Mouse (Mus musculus) liver, embryonic 14.5 days (tissue): Measurements from ENCODE around the gene Mrps18a. TPM values are rescaled to one million over a fixed set of nuclear protein-coding genes. Genes with fewer than 3 reads are reported as not detected.

Source experiments
- ATAC-seq: fragments of 200-750 bp; cut with Nextera tagmentation; 2 replicates; pipeline ENCODE4 v1.8.0; 2017; ENCODE audit warnings: moderate number of reproducible peaks, mild to moderate bottlenecking, moderate library complexity; ENCODE audit not compliant: insufficient read depth
- DNase-seq, 3 experiments: peaks; one replicate each; pipeline ENCODE4 v3.0.0-alpha.2; 2012 to 2013; ENCODE audit warnings: low read depth in 3 of 3, low spot score in 3 of 3
- H3K27ac ChIP-seq: fragments of 300-500 bp; sonication (generic); 2 replicates; pipeline ENCODE4 v1.5.1; 2014; ENCODE audit warnings: moderate library complexity, mild to moderate bottlenecking, control low read depth, inconsistent platforms
- H3K27me3 ChIP-seq: fragments of 300-500 bp; sonication (generic); 2 replicates; pipeline ENCODE4 v1.6.1; 2014; ENCODE audit warnings: mild to moderate bottlenecking, low read length, moderate library complexity; ENCODE audit not compliant: control insufficient read depth, insufficient read depth
- H3K36me3 ChIP-seq: fragments of 300-500 bp; sonication (generic); replicated peaks from 2 replicates; pipeline ENCODE4 v1.6.1; 2014; ENCODE audit warnings: low read depth; ENCODE audit not compliant: control insufficient read depth, insufficient read depth
- H3K4me1 ChIP-seq, 2 experiments: fragments of 200-500 bp in 1 of 2; fragments of 300-500 bp in 1 of 2; sonication (generic) in 1 of 2; replicated peaks; 2 replicates each; pipeline ENCODE4 v1.6.1; 2012 to 2014; ENCODE audit warnings: antibody characterized with exemption in 1 of 2, inconsistent platforms in 1 of 2, low read length in 1 of 2; ENCODE audit not compliant: control insufficient read depth in 2 of 2, insufficient read depth in 2 of 2
- H3K4me2 ChIP-seq: fragments of 300-500 bp; sonication (generic); 2 replicates; pipeline ENCODE4 v1.6.1; 2014; ENCODE audit warnings: low read depth, mild to moderate bottlenecking, control low read depth, moderate library complexity
- H3K4me3 ChIP-seq, 2 experiments: fragments of 200-500 bp in 1 of 2; fragments of 300-500 bp in 1 of 2; sonication (generic) in 1 of 2; 2 replicates each; pipeline ENCODE4 v1.5.1; 2012 to 2014; ENCODE audit warnings: low read depth in 2 of 2, low read length in 2 of 2, mild to moderate bottlenecking in 2 of 2, control low read depth in 1 of 2, inconsistent platforms in 1 of 2, moderate library complexity in 1 of 2; ENCODE audit not compliant: insufficient read depth in 1 of 2
- H3K9ac ChIP-seq: fragments of 300-500 bp; sonication (generic); replicated peaks from 2 replicates; pipeline ENCODE4 v1.6.1; 2014; ENCODE audit warnings: mild to moderate bottlenecking, control low read depth, moderate library complexity
- H3K9me3 ChIP-seq: fragments of 300-500 bp; sonication (generic); 2 replicates; pipeline ENCODE4 v1.6.1; 2016; ENCODE audit warnings: low read length, mixed read lengths; ENCODE audit not compliant: control insufficient read depth
- CTCF ChIP-seq: IDR thresholded peaks from 2 replicates; pipeline ENCODE4 v1.5.1; 2016; ENCODE audit warnings: antibody characterized with exemption, low read depth, control low read depth
- EP300 ChIP-seq: IDR thresholded peaks from 2 replicates; pipeline ENCODE4 v1.6.1; 2016; ENCODE audit warnings: antibody characterized with exemption, low read depth
- WGBS: fragments of 180-500 bp; shearing (Covaris S2); extraction: QIAGEN DNeasy Blood & Tissue Kit; methylation state at CpG from one replicate; pipeline ENCODE4 v1.1.7; 2014; ENCODE audit not compliant: insufficient replicate concordance; 5-methylcytosine and 5-hydroxymethylcytosine counted together
- polyA plus RNA-seq, 2 experiments: library from polyadenylated mRNA; depleted of rRNA in 1 of 2; stranded (reverse) in 1 of 2; unstranded in 1 of 2; fragments of >200 nt; fragmentation: Nextera tagmentation in 1 of 2; extraction: Ambion mirVana in 1 of 2; gene quantifications; 2 replicates each; pipeline versions ENCODE4 v1.2.1 to v1.2.3; 2012 to 2014

The Mrps18a gene
- polyA plus RNA-seq, 2 experiments = 29.7 to 65.2 TPM

DNA sequence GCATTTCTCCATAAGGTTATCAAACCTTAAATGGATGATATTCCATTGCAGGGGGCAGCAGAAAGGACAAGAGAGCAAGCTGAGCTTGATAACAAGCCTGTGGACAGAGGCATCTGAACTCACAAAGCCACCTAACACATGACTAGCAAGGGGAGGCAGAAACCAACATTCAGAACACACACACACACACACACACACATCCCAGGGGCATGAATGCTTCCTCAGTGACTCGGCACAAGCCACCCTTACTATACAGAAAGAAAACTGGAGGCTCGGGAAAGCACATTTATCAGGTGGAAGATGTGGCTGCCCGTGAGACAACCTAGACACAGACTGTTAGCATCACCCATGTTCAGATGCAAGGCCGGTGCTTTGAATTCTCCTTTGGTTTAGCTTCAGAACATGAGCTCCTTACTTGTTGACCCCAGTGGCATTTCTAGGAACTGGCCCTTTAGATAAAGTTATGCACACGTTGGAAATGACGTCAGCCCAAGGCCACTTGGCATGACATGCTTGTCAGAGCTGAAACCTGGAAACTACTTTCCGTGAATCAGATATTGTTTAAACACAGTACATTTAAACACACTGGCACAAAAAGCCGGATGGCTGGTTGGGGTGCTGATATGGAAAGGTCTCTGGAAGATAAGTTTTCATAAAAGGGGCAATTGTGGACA is 27.9 kb downstream of the Mrps18a start:
- DNase-seq = peak in 2 of 3 experiments; percentile 42 to 72
- Histone ChIP-seq H3K36me3 (no peaks in the 10 kb centered on the region), H3K9me3 (no peaks in the 10 kb centered on the region), H3K4me2 (no peak overlapping the region), H3K4me1 (peaks cover 10 to 15% of the 10 kb centered on the region in 2 experiments), H3K27me3 (no peaks in the 10 kb centered on the region), H3K27ac (no peak overlapping the region), H3K4me3 (no peak overlapping the region), H3K9ac (no peak overlapping the region; the same call in 1 of the 2 replicates)
- 19% methylated on average over 8 of the region's 8 CpGs for WGBS
- ATAC-seq = peak; percentile 61; the same call in 1 of the 2 replicates
- no peak for TF ChIP-seq CTCF
- TF ChIP-seq EP300 = no peak

GRCm38 (mm10) chr17:46139872-46140271 is 29.1 kb downstream of the Mrps18a start:
- DNase-seq (no peak), ATAC-seq (no peak)
- Histone ChIP-seq H3K9ac (no peak overlapping the region), H3K27ac (no peak overlapping the region), H3K9me3 (no peaks in the 10 kb centered on the region), H3K27me3 (no peaks in the 10 kb centered on the region), H3K4me1 (peaks cover 17 to 25% of the 10 kb centered on the region in 2 experiments), H3K36me3 (peaks cover 2% of the 10 kb centered on the region; the same call in 1 of the 2 replicates), H3K4me3 (no peak overlapping the region), H3K4me2 (no peak overlapping the region)
- no peak for TF ChIP-seq CTCF
- no peak for TF ChIP-seq EP300
- 63% methylated on average over 3 of the region's 3 CpGs for WGBS

DNA sequence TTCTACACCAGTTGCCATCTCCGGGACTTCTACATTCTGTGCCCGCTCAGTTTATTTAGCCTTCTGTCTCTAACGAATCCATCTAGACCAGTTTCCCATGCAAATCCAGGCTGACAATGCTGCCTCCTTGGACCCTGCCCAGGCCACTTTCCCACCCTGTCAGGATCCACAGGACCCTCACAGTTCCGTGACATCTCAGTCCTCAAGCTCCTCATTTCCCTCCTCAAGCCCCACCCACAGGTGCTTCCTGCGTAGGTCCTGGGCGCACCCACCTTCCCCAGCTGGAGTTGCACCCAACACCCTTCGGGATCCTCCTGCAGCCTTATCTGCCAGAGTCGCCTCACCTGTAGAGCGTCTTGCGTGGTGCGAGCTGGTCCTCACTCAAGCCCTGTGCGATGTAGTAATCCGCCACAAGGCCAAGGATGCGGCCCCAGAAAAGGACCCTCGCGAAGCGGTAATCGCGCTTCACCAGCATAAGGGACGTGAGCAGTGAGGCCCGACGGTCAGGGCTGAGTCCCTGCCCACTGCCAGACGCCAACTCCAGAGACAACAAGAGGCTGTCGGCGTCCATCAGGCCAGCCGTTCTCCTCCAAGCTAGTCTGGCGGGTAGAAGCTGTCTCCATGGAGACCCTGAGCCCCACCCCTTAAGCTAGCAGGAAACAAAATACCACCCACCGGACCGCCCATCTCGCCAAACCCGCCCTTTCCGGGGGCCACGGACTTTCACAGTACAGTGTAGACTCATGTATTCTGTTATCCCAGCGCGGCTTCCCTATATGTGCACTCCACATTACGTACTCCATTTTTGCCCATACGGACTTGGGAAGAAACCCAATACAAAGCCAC is 33.0 kb downstream of the Mrps18a start, which contains the start of gene Rsph9:
Gene Rsph9, minus strand, starts transcription at position 639 of the 846 bp plus-strand sequence.
- H3K27ac ChIP-seq = peak within 1 kb of the TSS; percentile 30
- 8% methylated on average over 37 of the region's 37 CpGs for WGBS
- TF ChIP-seq EP300 (no peak), CTCF (0 out of 2 replicates have a peak, but pooled peaks have one; percentile 13)
- peak within 1 kb of the TSS; percentile 64 for H3K4me2 ChIP-seq
- DNase-seq (peak; percentile 69 to 78 (median 72)), ATAC-seq (peak; percentile 92)
- H3K36me3 ChIP-seq = peaks cover 39% of the 10 kb centered on the region
- no peaks in the 10 kb centered on the region for H3K27me3 ChIP-seq
- no peaks in the 10 kb centered on the region for H3K9me3 ChIP-seq
- peak within 1 kb of the TSS; percentile 56 for H3K9ac ChIP-seq
- H3K4me3 ChIP-seq = peak within 1 kb of the TSS; percentile 35 to 46
- H3K4me1 ChIP-seq = peaks cover 14 to 22% of the 10 kb centered on the region in 2 experiments

- Histone ChIP-seq H3K4me2 (peak within 1 kb of the TSS; percentile 83), H3K4me1 (peaks cover 24 to 34% of the 10 kb centered on the region in 2 experiments), H3K27me3 (no peaks in the 10 kb centered on the region), H3K27ac (peak within 1 kb of the TSS; percentile 86), H3K9me3 (no peaks in the 10 kb centered on the region), H3K36me3 (peaks cover 22% of the 10 kb centered on the region), H3K4me3 (peak within 1 kb of the TSS; percentile 95 to 98), H3K9ac (peak within 1 kb of the TSS; percentile 94)
- WGBS = 4% methylated on average over 33 of the region's 33 CpGs
- TF ChIP-seq EP300 (peak; percentile 36; the same call in 1 of the 2 replicates), CTCF (no peak)
- ATAC-seq = peak; percentile 81
- DNase-seq = peak; percentile 92 to 94 (median 93)
Observed at GRCm38 (mm10) chr17:46152847-46153782, 42.3 kb downstream of the Mrps18a start, which contains the start of gene Mad2l1bp. Mad2l1bp (minus strand) TSS chr17:46153553.
